Mouse (Mus musculus) neural tube, postnatal 0 days (tissue): ENCODE data around the gene Suv39h1. TPM values are rescaled to one million over a fixed set of nuclear protein-coding genes. Genes with fewer than 3 reads are reported as not detected.

ENCODE experiments used
- polyA plus RNA-seq: library from polyadenylated mRNA; unstranded; fragments of >200 nt; fragmentation: Nextera tagmentation; extraction: Ambion mirVana; gene quantifications from 2 replicates; pipeline ENCODE4 v1.2.1, GENCODE M21; 2015

Gene Suv39h1
- 26.7 and 27.2 TPM in 2 replicates for polyA plus RNA-seq

DNA sequence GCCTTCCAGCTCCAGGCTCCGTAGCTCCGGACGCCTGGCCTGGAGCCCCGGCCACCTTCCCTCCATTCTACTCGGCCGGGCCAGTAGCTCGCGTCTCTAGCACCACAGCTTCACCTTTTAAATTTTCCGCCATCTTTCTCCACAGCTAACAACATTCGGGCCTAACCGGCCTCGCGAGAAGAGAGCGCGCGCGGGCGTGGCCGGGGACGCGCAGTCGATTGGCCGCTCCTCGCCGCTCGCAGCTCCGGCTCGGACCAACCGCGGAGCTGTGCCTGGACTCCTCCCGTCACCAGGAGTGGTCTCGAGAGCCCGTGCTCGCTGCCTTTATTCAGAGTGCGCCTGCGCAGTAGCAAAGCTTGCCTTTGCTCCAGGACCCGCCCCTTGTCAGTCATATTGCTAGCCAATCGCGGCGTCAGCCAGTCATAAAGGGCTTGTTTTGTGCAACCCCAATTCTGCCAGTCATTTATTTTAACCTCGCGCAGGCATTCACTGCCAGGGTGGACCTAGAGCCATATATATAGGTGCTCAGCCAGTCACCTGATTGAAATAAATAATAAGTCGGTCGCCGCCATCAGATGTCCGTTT, at the start of gene Suv39h1:
Suv39h1 (minus strand) TSS at position 331 of the 585 bp plus-strand sequence.

DNA sequence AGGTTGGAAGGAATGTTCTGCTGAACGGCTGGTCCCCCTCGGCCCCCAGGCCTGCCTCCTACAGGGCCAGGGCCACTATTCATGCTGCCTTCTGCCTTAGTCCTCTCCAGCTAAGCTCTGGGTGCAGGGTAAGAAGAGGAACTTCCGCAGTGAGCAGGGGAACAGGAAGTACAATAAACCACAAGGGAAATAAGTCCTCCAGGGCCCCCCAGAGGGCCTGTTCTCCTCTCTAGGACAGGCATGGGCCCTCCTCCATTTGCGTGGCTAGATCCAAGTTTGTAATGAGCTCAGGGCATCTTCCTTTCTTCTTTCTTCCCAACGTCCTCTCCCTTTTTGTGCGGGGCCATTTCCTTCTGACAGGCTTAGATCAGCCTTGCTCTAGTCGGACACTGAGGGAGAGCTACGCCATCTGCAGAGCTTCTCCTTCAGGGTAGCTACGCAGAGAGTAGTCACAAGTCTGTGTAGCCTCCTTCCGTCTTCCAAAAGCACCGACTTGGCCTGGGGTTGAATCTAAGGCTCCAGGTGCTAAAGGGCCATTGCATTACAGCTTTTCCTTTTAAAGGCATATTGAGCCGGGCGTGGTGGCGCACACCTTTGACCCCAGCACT, 15.9 kb upstream of the Suv39h1 start, which contains the start of gene Was:
Was (minus strand) TSS at position 153 of the 608 bp plus-strand sequence.

DNA sequence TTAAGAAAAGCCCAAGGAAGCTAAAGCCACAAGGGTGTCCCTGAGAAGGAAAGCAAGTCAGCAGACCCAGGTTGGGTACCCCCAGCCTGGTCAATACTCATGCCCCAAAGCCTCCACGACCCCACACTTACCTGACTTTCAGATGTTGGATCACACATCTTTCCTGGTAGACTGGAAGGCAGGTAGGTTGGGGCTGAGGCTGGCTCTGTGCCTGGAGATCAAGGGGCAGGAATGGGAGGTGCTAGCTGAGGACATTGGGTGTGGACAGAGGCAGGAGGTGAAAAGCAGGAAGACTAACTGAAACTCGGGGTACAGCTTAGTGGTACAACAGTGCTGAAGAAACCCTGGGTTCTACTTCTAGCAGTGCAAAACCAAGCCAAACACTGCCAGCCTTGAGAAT, 56.3 kb downstream of the Suv39h1 start, which contains the start of gene Glod5:
Glod5 (minus strand) TSS at position 207 of the 400 bp plus-strand sequence.

Other genes starting within 250 kb of the Suv39h1 start
- 34.5 and 38.3 TPM in 2 replicates for gene Otud5, start 233.4 kb downstream of the Suv39h1 start, polyA plus RNA-seq
- 27.0 and 30.5 TPM in 2 replicates for gene Pim2, start 196.5 kb downstream of the Suv39h1 start, polyA plus RNA-seq
- gene Slc35a2, start 190.7 kb downstream of the Suv39h1 start, polyA plus RNA-seq, result 50.9 and 54.9 TPM in 2 replicates
- 190 and 200 TPM in 2 replicates for gene Pqbp1, start 175.5 kb downstream of the Suv39h1 start, polyA plus RNA-seq
- 124 and 134 TPM in 2 replicates for gene Timm17b, start 175.4 kb downstream of the Suv39h1 start, polyA plus RNA-seq
- gene Gm10491, start 166.9 kb downstream of the Suv39h1 start, polyA plus RNA-seq, result not detected in 2 replicates
- gene Gm10490, start 165.2 kb downstream of the Suv39h1 start, polyA plus RNA-seq, result not detected in 2 replicates
- gene Pcsk1n, start 154.9 kb downstream of the Suv39h1 start, polyA plus RNA-seq, result 611 and 654 TPM in 2 replicates
- not detected in 2 replicates for gene Eras, start 146.2 kb downstream of the Suv39h1 start, polyA plus RNA-seq
- gene Hdac6, start 126.9 kb downstream of the Suv39h1 start, polyA plus RNA-seq, result 43.4 and 50.9 TPM in 2 replicates
- not detected in 2 replicates for gene Gata1, start 96.7 kb downstream of the Suv39h1 start, polyA plus RNA-seq
- gene Glod5, start 56.3 kb downstream of the Suv39h1 start, polyA plus RNA-seq, result 1.4 TPM in 2 replicates
- 0.34 and 0.41 TPM in 2 replicates for gene Was, start 15.7 kb upstream of the Suv39h1 start, polyA plus RNA-seq
- 49.8 and 57.2 TPM in 2 replicates for gene Wdr13, start 58.1 kb upstream of the Suv39h1 start, polyA plus RNA-seq
- 458 TPM in 2 replicates for gene Rbm3, start 71.1 kb upstream of the Suv39h1 start, polyA plus RNA-seq
- gene Tbc1d25, start 101.4 kb upstream of the Suv39h1 start, polyA plus RNA-seq, result 16.7 and 17.5 TPM in 2 replicates
- 33.4 and 39.3 TPM in 2 replicates for gene Ebp, start 118.8 kb upstream of the Suv39h1 start, polyA plus RNA-seq
- 41.7 and 48.9 TPM in 2 replicates for gene Porcn, start 131.8 kb upstream of the Suv39h1 start, polyA plus RNA-seq
- gene Ftsj1, start 177.6 kb upstream of the Suv39h1 start, polyA plus RNA-seq, result 40.1 and 41.4 TPM in 2 replicates
- gene Slc38a5, start 196.4 kb upstream of the Suv39h1 start, polyA plus RNA-seq, result 21.8 and 27.1 TPM in 2 replicates